Mouse (Mus musculus) gastrocnemius, adult 18-20 months (tissue): ENCODE measurements around the gene Fam213a. TPM values are rescaled to one million over a fixed set of nuclear protein-coding genes. Genes with fewer than 3 reads are reported as not detected.

Experiments used
- DNase-seq: peaks from one replicate; pipeline ENCODE4 v3.0.0; 2021; ENCODE audit warnings: low spot score
- total RNA-seq, 2 experiments: library from RNA; stranded (reverse); gene quantifications; 2 replicates each; pipeline ENCODE4 v1.2.3; 2021

The Fam213a gene
- total RNA-seq, 2 experiments from 2014 or later: 31.6 to 31.9 TPM

DNA sequence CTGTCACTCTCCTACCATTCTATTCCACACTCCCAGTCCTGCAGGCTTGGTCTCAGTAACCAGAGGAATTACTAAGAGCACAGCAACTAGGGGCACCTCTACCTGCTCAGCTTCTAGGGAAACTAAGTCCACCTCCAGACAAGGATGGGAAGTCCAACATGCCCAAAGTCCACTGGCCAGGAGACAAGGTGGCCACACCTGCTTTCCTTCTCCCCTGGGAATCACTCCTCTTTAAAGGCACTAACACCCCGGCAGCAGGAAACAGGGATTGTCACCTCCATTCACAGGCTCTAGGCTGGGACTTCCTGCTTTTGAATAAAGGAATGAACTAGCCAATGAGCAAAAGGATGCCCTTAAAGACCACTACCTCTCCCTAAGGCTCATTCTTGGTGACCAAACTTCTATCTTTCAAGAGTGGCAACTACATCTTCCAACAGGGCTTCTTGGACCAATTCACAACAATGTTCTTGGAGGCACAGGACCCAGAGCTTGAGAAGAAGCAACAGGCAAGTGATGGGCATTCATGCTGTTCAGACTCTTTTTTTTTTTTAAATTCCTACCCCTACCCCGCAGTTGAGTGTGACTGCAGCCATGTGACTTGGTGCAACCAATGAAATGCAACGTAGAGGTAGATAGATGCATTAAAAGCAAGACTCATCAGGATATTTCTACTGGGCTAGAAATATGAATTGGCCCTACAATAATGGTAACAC is 49.9 kb downstream of the Fam213a start:
- no peak for DNase-seq

DNA sequence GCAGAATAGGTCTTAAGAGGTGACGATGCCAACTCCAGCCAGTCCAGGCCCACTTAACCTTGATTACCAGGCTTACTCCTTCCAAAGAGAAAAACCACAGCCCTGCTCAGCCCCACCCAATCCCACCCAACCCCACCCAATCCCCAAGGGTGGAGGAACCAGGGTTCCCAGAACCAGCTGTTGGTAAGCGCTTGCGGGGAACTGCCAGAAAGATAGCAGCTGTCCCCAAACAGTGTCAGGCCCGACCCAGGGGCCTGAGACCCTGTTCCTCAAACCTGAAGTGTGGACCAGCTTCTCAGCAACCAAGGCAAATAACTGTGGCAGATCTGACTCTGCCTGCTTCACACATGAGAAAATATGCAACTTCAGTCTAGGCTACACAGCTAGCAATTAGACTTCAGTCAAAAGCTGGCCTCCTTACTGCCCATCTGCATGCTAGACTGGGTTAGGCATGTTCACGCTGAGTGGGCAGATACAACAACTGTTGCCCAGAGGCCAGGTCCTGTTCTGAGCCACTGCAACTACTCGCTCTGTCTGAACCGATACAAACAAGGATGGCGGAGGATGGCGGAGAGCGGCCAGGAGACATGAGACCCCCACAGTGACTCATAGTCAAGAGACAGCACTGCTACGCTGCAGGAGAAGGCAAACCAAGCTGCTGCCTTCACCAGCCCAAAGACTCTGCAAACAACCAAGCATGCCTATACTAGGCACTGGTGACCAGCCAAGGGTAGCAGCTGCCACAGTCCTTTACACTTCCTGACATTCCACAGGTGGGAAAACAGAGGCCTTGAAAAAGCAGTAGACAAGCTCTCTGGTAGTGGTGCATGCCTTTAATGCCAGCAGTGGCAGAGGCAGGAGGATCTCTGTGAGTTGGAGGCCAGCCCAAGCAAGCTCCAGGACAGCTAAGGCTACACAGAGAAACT is 51.0 kb downstream of the Fam213a start:
- DNase-seq: no peak

DNA sequence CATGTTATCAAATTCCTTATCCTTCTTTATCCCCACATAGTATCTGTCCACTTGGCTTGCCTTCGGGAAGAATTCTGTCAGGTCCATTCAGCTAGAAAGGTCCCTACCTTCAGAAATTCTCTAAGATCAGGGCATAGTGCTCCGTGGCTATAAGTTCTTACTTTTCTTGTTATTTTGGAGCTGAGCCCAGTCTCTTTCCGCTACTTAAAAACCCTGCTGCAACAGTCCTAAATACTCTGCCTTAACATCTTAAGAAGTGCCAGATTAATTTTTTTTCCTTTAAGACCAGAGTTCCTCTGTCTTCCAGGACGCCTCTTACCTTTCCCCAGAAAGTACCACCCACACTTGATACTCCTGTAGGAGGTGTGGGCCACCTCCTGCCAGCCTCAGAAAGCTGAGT is 53.4 kb downstream of the Fam213a start:
- DNase-seq: no peak

DNA sequence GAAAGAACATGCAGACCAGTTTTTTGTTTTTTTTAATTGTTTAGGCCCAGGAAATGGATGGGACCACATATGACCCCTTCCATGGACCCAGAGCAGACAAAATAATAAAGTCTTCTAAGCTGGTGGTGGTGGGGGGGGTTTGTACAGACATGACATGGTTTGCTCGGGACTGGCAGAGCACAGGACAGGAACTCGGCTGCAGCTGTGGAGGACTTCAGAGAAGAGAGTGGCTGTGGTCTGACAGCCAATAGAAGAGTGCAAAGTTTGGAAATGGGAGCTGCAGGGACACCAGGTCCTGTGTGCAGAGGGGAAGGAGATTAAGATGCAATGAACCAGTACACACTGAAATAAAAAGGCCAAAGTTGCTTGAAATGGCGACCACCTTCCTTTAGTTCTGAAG is 54.0 kb downstream of the Fam213a start:
- DNase-seq: no peak

DNA sequence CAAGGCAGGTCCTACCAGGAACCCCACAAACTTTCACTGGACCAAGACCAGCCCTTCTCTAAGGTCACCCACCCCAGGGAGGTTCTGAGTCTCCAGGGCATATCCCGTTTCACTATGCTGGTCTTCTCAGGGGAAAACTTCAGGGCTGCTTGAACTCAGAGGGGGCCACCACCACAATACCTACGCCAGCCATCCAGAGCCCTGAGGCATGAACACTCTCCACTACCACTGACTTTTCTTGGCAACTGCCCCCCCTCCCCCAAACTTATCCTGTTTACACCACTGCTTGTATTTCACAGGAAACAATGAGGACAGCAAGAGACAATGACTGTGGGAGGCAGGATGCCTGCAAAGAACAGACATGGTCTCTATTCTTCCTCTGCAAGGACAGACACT is 54.6 kb downstream of the Fam213a start:
- DNase-seq: no peak

DNA sequence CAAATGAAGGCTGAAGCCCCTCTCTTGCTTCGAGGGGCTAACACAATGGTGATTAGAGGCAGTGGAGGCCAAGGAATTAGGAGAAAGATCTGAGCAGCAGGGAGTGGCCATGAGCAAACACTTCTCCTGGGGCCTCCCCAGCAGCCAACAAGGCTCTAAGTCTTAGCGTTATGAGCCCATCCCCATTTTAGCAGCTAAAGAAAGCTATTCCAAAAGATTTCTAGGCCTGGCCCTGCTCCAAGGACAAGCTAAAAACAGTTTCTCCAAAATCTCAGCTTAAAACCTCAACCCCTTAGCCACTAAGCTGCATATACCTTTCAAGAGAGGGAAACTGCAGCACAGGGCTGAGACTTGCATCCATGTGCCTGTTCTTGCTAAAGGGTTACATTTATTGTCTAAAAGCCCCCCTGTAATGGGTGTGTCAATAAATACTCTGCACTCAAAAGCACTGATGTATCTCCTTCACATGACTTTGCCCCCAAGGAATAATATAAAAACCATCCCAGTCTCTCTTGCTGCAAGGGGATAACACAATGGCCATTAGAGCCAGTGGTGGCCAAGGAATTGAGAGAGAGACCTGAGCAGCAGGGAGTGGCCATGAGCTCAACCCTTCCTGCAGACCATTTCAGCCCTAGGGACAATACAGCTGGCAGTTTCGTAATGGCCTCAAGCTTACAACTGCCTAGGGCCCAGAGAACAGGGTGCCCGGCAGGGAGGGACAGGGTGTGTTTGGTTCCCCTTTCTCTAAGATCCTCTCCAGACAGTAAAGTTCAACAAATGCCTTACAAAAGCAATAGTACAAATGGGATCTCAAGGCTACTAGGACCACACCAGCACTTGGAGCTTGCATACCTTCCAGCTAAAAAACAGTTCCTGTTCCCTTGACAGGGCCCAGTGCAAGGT is 55.3 kb downstream of the Fam213a start:
- DNase-seq: peak; percentile 57

DNA sequence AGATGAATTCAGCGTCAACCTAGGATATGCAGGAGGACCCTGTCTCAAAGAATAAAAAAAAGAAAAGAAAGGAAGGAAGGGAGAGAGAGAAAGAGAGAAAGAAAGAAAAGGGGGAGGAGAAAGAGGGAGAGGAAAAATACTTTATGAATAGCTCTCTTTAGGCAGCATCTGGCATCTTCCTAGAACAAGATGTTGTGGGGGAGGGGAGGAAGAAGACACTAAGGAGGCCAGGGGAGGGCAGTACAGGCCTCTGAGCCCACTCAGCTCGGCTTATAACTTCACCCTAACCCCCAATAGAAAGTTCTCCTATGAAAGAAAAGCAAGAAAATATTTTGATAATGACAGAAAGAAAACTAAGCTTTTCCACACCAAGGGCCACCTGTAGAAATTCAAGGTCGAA is 56.0 kb downstream of the Fam213a start:
- DNase-seq: no peak

DNA sequence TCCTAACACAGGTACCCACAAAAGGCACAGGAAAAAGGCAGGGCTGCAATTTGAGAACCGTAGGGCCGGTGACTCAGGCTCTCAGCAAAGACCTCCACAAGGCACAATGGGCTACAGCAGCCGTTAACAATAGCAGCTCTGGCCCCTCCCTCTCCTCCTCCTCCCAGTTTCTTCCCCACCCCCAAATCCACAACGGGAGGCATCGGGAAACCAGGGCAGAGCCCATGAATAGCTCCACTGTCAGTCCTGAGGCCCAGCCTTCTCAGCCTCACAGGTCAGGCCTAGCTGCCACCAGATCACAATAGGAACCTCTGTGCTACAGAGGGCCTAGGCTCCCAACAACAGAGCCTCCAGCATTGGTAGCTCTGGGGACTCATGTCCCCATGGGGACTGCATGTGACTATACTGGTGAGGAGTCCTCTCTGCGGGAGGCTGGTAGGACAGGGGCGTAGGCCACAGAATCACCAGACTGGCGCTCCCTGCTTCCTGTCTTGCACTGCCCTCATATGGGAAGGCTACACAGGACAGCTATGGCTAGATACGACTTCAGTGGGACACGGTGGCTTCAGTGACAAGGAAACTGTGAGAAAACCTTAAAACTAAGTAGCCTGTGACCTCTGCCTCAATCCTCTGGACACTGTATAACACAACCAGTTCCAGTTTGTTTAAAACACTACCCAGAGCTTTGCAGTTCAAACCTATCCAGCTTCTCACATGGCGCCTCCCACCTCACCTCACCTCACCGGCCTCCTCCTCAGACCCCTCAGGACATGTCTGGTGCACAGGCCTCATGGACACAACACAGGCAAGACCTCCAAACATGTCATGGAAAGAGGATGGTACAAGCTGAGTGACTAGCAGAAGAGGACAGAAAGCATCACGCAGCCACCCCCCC is 57.1 kb downstream of the Fam213a start:
- DNase-seq: no peak

DNA sequence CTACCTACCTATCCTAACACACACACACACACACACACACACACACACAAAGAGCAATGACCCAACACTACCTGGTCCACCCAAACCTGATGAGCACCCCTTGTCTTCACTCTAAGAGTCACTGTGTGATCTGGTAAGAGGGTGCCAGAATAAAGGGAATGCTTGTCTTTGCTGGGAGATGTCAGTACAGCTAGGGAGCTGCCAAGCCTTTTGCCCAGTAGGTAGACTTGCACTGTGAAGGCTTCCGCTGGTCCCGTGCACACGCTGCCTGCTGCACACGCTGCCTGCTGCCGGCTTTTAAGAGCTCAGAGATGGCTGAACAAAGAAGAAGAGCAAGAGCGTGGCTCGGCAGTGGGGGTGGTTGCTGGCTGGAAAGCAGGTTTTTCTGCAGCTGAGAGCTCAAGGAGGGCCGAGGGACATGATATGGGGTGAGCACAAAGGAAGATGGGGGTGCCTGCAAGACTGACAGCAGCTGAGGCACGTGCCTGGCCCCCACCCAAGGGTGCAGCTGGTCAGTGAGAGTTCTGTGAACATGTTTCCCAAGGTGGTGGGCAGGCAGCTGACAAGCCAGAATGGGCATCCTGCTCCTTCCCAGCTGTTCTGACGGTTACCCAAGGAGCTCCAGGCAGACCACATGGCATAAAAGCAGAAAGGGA is 57.9 kb downstream of the Fam213a start:
- no peak for DNase-seq

DNA sequence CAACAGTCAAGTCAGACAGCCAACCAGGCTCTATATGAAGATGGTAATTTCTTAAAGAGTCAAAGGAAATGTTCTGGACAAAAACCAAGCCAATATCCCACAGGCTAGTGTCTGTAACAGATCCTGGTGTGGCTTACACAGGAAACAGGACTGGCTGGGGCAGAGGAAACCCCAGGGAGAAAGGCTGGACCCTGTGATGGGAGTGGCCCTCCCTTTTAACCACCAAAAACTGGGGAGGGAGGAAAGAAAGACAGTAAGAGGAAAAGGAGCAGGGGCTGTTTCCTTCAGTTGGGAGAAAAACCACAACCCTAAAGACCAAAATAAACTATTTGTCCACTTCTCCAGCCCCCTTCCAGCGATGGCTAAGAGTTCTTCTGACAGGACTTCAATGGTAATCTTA is 58.4 kb downstream of the Fam213a start:
- no peak for DNase-seq

DNA sequence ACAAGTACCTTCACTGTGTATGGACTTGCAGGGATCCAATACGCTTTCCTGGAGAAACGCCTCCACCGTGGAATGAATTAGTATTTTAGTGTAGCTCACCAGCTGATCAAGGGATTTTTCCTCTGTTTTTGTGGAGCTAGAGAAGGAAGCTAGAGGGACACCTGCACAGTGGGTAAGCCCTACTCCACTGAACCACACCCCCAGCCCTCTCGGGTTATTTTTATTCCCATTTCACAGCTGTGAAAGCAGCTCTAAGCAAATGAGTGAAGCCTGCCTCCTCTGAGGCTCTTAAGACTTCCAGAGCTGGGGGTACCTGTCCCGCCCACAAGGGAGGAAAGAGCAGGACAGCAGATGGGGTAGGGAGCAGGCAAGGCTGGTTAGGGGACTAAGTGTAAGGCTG is 60.2 kb downstream of the Fam213a start:
- DNase-seq: no peak

DNA sequence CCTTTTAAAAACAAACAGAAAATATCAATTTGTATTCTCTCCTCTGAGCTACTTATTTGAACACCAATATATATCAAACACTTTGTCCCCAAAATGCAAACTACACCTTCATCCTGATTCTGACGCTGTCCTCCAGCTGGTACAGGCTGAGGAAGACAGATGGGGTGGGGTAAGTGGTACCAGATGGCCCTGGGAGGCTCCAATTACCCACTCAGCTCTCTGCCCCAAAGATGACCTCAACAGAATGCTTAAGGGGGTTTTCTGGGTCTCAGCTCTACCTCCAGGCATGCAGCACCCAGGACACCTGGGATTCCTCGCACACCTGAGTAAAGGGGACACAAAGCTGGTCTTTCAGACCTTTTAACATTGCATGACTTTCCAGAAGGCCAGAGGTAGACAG is 60.9 kb downstream of the Fam213a start:
- DNase-seq: no peak

DNA sequence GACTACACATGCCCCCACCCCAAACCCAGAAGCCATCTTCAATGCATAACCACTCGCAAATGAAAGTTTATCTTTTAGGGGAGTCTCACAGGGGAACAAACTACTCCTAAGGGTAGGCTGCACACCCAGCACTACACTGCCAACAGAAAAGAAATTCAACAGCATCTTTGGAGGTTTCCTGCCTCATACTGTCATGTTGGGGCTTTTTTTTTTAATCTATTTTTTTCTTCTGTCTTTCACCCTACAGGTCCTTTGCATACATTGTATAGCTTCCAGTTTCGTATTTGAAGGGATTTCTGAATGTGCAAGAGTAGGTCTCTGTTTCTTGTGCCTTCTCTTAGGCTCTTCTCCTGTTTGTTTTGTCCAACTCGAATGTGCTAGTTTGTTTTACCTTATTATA is 61.3 kb downstream of the Fam213a start:
- DNase-seq: no peak

DNA sequence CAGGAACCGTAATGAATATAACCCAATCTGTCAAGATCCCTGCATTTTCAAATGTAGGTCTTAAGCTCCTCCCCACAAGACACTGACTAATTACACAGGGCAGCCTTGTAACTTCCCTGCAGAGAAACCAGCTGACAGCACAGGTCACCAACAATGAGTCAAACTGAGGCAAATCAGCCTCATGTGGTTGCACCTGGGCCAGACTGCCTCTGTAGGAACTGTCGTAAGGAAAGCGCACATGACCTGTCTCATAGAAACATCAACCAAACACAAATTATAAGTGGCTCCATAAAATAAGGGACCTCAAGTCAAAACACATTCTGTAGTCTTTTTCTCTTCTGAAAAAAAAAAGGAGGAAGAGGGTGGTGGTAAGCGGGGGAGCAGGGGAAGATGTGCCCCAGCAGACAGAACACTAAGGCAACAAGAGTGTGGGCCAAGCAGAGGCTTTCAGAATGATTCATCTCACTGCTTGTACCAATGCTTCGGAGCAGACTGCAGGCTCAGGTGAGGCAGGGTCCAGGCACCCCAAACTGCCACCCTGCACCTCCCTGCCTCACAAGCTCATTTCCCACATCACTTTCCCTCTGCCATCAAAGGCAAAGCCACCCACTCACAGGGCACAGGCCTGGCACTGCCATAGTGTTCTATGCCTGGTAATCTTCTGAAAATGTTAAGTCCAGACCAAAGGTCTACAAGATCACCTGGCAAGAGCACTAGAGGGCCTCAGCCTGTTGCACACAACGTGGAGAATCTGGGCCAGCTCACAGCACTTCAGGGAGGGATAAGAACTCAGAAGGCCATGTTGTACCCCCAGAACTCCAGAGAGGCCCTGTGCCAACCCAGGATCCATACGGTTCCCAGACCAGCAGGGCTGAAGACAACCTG is 63.6 kb downstream of the Fam213a start:
- no peak for DNase-seq

DNA sequence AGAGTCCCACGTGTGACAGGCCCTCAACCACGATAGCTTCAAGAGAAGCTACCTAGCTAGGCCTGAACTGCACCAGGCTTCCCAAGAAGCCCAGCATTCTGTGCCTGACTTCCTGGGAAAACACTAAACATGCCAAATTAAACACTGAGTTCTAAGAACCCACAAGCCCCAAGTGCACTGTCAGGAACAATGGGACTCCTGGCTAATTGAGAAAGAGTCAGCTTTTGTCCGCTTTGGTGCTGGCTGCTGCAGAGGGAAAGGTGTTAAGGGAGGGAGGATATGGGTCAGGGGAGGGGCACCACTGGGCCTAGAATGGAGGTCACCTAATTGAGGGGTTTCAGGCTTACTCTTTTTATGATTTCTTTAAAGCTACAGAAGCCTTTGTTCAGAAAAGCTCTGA is 64.5 kb downstream of the Fam213a start:
- DNase-seq: no peak

DNA sequence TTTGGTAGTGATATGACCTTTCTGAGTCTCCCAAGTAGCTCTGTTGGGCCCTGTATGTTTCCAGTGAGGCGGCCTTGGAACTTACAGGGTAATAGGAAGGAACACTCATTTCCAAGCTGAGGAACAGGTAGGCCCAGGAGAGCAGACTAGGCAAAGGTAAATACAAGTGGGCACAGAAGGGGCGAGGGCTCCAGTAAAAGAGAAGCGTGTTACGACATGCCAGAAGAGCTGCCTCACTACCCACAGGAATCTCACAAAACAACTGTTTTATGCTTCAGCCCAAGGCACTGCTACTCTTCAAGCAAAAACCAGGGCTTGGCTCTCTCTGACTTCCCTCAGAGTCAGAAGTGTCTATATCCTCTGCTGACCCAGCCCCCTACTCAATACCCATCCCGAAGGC is 65.1 kb downstream of the Fam213a start:
- no peak for DNase-seq

DNA sequence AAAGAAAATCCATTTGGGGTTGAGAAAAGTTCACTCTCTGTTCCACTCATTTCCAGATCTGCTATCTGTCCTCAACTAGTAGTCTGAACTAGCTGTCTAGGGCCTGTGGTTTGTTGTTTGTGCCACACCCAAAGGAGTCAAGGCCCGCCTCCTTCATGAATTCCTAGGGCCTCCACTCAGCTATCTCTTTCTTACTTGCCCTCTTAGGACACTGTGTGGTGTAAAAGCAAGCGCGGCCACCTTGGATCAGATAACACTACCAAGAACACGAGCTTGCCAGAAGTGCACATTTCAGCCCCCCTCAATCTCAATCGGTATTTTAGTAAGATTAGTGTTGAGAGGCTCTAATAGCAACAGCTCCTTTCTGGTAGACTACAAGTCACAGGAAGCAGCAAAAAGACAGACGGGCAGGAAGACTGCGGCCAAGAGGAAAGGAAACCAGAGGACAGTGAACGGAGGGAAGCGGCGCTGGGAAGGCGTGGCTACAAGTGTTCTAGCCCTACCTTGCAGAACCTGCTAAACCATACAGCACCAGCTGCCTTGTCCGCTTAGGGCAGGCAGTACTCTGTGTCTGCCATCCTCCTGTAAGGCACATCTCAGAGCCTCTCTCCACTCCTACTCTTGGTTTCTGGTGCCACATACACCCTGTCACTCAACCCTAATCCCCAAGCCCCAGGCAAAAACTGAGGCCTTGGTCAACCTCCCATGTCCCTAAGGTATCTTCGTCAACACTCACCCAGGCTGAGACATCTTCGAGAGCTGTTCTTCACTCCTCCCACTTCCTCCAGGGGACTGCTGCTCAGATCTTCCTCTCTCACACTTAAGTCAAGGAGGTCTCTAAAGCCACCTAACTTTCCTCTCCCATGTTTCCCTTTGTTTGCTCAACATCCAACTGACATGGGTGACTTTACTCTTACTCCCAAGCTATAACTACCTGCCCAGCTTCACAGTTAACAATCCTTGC is 65.9 kb downstream of the Fam213a start:
- DNase-seq: no peak

DNA sequence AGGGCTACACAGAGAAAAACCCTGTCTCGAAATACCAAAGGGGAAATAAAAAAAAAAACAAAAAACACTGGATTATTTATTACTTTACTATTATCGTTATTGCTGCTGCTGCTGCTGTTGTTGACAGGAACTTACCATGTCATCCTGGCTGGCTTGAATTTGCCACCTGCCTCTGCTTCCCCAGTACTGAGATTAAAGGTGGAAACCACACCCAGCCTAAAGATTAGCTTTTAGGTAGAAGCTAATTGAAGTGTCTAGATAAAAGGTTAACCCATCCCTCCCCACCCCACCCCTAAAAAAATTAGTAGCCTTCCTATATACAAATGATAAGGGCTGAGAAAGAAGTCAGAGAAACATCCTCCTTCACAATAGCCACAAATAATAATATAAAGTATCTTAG is 69.8 kb downstream of the Fam213a start:
- DNase-seq: no peak
